Mouse (Mus musculus): Measurements from ENCODE around the gene Fkbp14. TPM values are rescaled to one million over a fixed set of nuclear protein-coding genes. Genes with fewer than 3 reads are reported as not detected.

The Fkbp14 gene
- polyA plus RNA-seq, 1 experiment from 2014 or later, result 14.2 TPM

DNA sequence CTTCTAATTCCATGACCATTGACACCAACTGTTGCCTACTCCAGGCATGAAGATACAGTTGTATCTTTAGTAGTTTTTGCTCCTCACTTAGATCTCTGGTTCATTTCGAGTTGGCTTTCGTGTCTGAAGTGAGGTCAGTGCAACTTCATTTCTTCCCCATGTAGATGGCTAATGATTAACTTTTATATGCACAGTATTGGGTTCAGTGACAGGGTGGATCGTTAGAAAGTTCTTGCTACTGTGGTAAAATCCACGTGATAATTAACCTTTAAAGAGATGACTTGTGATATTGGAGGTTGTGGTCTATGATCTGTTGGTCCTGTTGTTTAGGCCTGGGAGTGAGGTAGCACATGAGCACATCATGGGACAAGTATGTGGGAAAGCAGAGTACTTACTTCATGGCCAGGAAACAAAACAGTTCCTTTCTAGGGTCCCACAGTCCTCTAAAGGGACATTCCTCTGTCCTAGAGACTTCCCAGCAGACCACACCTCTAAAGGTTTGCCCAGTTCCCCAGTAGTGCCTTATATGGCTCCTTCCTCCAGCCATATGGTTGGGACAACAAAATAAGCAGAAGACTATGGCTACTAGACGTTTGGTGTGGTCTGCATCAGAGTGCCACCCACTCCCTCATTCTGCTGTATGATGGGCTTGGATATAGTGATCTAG lies 3.7 kb upstream of the Fkbp14 start:
- Histone ChIP-seq H3K27me3 (ENCODE audit: low read depth, poor library complexity, severe bottlenecking) (no peaks in the 10 kb centered on the region), H3K36me3 (peaks cover 4% of the 10 kb centered on the region; the same call in 1 of the 2 replicates), H3K4me1 (peaks cover 13% of the 10 kb centered on the region), H3K9me3 (replicated peaks) (no peaks in the 10 kb centered on the region), H3K27ac (no peak overlapping the region), H3K4me3 (no peak overlapping the region)
- DNase-seq (ENCODE audit: low spot score), result no peak
- WGBS, result 83% methylated on average over 5 of the region's 5 CpGs

DNA sequence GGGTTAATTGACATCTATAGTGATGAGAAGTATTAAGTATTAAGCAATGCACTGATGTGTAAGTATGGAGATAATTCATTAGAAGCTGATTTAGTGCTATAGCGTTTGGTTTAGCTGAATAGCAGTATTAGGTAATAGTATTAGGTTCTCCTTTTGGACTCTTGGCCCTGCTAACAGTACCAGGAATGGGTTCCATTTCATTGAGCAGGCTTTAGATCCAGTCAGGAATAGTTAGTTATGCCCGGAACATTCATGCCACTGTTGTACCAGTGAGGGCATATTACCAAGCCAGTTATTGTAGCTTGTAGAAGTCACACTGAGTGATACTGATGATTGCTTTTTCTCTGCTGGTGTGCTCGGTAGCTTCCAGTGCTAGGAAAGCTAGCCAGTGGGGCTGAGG lies 603 bp upstream of the Fkbp14 start:
- WGBS, result 88% methylated on average over 3 of the region's 3 CpGs

DNA sequence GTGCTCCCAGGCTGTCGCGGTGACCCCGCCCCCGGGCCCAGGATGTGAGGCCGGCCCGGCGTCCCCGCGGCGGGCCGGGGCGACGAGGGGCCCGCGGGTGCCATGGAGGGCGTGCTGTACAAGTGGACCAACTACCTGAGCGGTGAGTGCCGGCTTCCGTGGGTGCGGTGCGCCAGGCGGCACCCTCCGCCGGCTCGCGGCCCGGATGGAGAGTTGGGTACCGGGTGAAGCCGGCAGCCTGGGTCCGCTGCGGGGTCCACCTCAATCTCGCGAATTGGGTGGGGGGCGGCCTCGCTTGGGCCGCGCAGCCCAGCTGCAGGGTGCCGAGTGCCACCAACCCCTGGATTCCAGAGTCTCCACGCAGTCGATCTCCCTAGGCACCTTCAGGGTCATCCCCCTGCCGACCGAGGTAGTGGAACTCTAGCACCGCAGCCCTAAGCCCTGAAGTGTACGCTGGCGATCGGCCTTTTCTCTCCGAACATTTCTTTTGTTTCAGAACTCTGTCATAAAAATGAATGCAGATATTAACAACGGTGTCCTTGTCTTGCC lies 1.7 kb downstream of the Fkbp14 start:
- DNase-seq (ENCODE audit: low spot score), result no peak
- Histone ChIP-seq H3K27ac (peak overlapping the region; percentile 91), H3K9me3 (replicated peaks) (no peaks in the 10 kb centered on the region), H3K4me1 (peaks cover 35% of the 10 kb centered on the region), H3K36me3 (no peaks in the 10 kb centered on the region), H3K4me3 (peak overlapping the region; percentile 95), H3K27me3 (ENCODE audit: low read depth, poor library complexity, severe bottlenecking) (no peaks in the 10 kb centered on the region)
- WGBS, result 3% methylated on average over 48 of the region's 48 CpGs

More for the DNA sequence above, 603 bp upstream of the Fkbp14 start:
- Histone ChIP-seq H3K27ac (no peak overlapping the region), H3K9me3 (replicated peaks) (no peaks in the 10 kb centered on the region), H3K27me3 (ENCODE audit: low read depth, poor library complexity, severe bottlenecking) (no peaks in the 10 kb centered on the region), H3K4me1 (peaks cover 22% of the 10 kb centered on the region), H3K4me3 (no peak overlapping the region), H3K36me3 (no peaks in the 10 kb centered on the region)
- no peak for DNase-seq (ENCODE audit: low spot score)

DNA sequence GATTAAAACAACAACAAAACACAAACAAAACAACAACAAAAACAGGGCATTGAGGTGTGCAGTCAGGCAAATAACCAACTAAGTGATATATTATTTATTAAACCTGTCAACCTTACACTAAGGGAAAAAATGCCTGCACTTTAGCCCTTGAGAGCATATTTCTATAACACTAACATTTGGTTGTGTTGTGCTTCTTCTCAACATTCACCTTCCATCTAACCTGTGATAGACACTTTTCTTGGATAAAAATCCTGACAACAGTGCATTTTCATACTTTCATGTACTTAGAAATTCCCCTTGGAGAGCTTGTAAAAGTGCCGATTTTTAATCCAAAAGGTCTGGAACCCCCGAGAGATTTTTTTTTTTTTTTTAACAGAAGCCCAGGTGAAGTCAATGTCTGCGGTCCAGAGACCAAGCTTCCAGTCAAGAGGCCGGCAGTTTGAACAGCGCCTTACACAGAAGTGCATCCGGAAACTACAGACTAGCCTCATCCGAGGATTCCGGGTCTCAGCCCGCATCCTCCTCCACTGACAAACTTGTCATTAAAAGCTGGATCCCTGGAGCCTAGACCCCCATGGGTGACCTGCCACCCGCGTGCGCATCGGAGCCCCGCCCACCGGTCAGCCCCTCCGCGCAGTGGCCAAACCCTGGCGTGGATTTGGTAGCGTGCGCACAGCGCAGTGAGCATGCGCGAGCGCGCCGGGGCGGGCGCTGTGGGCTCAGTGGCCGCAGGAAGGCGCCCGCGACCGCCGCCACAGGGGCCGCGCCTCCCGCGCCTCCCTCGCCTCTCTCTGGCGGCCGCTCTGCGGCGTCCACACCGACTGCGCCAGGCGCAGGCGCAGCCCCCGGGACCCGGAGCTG lies 2.4 kb downstream of the Fkbp14 start, which contains the start of gene Plekha8:
TSS of gene Plekha8 (plus strand) at position 643 of the 861 bp plus-strand sequence.
- H3K27ac ChIP-seq, result peak within 1 kb of the TSS; percentile 91
- no peaks in the 10 kb centered on the region for H3K9me3 ChIP-seq (replicated peaks)
- H3K36me3 ChIP-seq, result no peaks in the 10 kb centered on the region
- DNase-seq (ENCODE audit: low spot score), result peak; percentile 94
- under 1% methylated on average over 49 of the region's 49 CpGs for WGBS
- H3K4me3 ChIP-seq, result peak within 1 kb of the TSS; percentile 95
- no peaks in the 10 kb centered on the region for H3K27me3 ChIP-seq (ENCODE audit: low read depth, poor library complexity, severe bottlenecking)
- H3K4me1 ChIP-seq, result peaks cover 35% of the 10 kb centered on the region

DNA sequence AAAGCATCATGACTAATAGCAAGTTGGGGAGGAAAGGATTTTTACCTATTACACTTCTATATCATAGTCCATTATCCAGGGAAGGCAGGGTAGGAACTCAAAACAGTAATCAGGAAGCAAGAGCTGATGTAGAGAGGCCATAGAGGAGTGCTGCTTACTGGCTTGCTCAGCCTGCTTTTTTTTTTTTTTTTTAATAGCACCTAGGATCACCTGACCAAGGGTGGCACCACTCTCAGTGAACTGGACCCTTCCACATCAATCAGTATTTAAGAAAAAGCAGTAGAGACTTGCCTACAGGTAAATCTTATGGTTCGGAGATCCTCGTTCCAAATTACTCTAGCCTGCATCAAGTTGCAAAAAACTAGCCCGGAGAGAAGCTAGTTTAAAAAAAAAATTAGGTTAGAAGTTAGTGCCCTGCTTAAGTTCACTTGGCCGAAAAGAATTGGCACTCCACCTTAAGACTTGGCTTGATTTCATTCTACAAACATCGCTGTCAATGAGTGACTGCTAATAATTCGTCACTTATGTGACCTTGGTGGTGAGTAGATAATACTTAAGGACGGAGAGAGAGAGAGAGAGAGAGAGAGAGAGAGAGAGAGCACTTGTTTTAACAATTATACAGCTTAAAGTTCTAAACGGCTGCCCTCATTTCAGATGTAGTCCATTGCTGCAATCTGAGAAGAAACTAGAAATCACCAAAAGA lies 3.2 kb downstream of the Fkbp14 start:
- H3K27me3 ChIP-seq (ENCODE audit: low read depth, poor library complexity, severe bottlenecking), result no peaks in the 10 kb centered on the region
- no peak for DNase-seq (ENCODE audit: low spot score)
- no peaks in the 10 kb centered on the region for H3K36me3 ChIP-seq
- H3K4me1 ChIP-seq, result peaks cover 38% of the 10 kb centered on the region
- H3K4me3 ChIP-seq, result peak overlapping the region; percentile 63
- peak overlapping the region; percentile 84; the same call in 1 of the 2 replicates for H3K27ac ChIP-seq
- no peaks in the 10 kb centered on the region for H3K9me3 ChIP-seq (replicated peaks)
- 61% methylated on average over 8 of the region's 8 CpGs for WGBS

DNA sequence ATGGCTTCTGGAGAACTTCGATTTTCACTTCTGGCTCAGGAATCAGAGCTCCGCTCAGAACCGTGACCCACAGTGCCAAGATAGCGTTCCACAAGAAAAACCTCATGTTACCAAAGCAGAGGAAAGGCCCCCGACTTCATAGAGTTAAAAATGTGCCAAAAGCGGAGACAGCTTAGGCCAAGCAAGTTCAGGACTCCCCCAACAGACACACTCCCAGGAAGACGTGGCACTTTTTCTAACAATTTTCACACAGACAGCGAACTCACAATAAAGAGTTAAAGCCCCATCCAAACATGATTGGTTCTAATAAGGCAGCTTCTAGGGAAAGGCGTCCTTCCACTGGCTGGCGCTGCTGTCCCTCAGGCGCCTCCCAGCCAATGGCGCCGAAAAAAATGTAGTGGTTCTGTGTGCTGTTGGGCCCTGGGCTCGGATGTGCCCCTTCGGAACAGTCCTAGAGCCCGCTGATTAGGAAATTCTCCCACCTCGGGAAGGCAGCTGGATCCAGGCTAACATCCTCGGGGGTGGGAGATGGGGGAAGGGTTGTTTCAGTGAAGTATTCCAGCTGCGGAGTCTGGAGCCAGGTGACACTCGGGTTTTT lies 4.1 kb downstream of the Fkbp14 start:
- no peaks in the 10 kb centered on the region for H3K9me3 ChIP-seq (replicated peaks)
- DNase-seq (ENCODE audit: low spot score), result peak; percentile 85
- H3K27ac ChIP-seq, result peak overlapping the region; percentile 84
- H3K36me3 ChIP-seq, result no peaks in the 10 kb centered on the region
- H3K4me1 ChIP-seq, result peaks cover 40% of the 10 kb centered on the region
- peak overlapping the region; percentile 63 for H3K4me3 ChIP-seq
- WGBS, result under 1% methylated on average over 20 of the region's 20 CpGs
- H3K27me3 ChIP-seq (ENCODE audit: low read depth, poor library complexity, severe bottlenecking), result no peaks in the 10 kb centered on the region

DNA sequence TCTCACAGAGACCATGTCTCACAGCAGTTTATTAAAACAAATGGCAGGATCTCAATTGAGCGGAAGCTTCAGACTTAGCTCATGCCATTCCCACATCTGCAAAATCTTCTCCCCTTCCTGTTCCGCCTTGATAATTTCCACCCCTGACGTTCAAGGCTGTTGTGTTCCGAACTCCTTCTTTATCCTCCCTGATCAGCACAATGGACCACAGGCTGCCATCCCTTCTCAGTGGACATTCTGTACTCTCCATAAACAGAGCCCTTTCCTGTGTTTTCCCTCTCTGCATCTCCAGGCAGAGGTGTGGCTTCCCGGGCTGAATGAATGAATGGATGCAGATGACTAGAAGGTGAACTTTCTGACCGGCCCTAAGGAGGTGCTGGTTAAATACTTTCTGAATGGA lies 5.3 kb downstream of the Fkbp14 start:
- Histone ChIP-seq H3K4me1 (peaks cover 40% of the 10 kb centered on the region), H3K36me3 (no peaks in the 10 kb centered on the region), H3K9me3 (replicated peaks) (no peaks in the 10 kb centered on the region), H3K27ac (no peak overlapping the region), H3K4me3 (0 out of 2 replicates have a peak overlapping the region, but pooled peaks have one; percentile 63), H3K27me3 (ENCODE audit: low read depth, poor library complexity, severe bottlenecking) (no peaks in the 10 kb centered on the region)
- no peak for DNase-seq (ENCODE audit: low spot score)
- WGBS, result 75% methylated on average over 6 of the region's 6 CpGs

DNA sequence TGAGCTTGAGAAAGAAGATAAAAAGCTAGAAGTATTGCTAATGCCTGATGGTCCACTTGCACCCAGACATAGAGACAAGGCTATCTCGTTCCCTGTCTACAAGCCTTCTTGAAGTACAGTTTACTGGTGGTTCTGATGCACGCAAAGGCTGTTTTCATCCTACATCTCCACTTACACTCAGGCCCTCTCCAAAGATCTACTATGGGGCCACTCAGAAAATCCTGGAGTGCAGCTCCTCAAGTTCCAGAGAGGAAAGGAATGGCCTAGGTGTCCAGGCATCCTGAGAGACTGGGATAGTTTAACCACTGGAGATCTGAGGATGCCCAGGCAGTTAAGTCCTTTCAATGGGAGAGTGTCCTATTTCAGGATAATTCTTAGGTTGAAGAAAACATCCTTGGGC lies 6.4 kb downstream of the Fkbp14 start:
- no peak for DNase-seq (ENCODE audit: low spot score)
- WGBS, result 96% methylated on average over 2 of the region's 2 CpGs
- Histone ChIP-seq H3K4me1 (peaks cover 30% of the 10 kb centered on the region), H3K27me3 (ENCODE audit: low read depth, poor library complexity, severe bottlenecking) (no peaks in the 10 kb centered on the region), H3K4me3 (no peak overlapping the region), H3K27ac (no peak overlapping the region), H3K9me3 (replicated peaks) (no peaks in the 10 kb centered on the region), H3K36me3 (no peaks in the 10 kb centered on the region)

DNA sequence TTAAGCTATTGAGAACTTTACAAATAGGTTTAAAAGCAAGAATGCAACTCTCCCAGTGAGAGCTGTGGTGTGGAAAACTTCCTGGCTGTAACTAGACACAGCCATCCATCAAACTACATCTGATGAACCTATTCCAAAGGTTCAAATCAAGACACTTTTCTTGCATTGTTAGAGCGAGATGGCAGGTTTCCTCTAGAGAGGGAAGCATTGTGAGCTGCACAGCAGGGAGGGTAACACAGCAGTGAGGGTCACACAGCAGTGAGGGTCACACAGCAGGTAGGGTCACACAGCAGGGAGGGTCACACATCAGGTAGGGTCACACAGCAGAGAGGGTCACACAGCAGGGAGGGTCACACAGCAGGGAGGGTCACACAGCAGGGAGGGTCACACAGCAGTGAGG lies 8.9 kb downstream of the Fkbp14 start:
- Histone ChIP-seq H3K27ac (no peak overlapping the region), H3K4me1 (peaks cover 18% of the 10 kb centered on the region), H3K9me3 (replicated peaks) (no peaks in the 10 kb centered on the region), H3K4me3 (no peak overlapping the region), H3K36me3 (peaks cover 5% of the 10 kb centered on the region; the same call in 1 of the 2 replicates), H3K27me3 (ENCODE audit: low read depth, poor library complexity, severe bottlenecking) (no peaks in the 10 kb centered on the region)
- 65% methylated on average over 1 of the region's 1 CpGs for WGBS
- DNase-seq (ENCODE audit: low spot score), result no peak

DNA sequence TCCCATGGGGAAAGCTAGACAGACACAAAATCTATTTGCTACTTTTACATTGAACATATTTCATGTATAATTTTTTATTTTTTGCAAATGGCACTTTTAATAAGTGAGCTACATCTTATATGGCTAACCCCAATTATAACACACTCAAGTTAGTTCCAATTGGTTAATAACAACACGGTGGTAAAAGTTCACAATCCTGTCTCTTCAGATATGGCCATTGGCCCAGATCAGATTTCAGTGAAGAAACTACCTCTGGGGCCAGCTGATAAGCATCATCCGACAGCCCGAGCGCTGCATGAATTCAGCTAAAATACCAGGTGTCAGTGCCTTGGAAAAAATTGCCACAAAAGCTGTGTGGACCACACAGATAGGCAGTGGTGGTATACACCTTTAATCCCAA lies 9.4 kb downstream of the Fkbp14 start:
- no peaks in the 10 kb centered on the region for H3K9me3 ChIP-seq (replicated peaks)
- no peaks in the 10 kb centered on the region for H3K27me3 ChIP-seq (ENCODE audit: low read depth, poor library complexity, severe bottlenecking)
- DNase-seq (ENCODE audit: low spot score), result no peak
- peaks cover 5% of the 10 kb centered on the region; the same call in 1 of the 2 replicates for H3K36me3 ChIP-seq
- no peak overlapping the region for H3K27ac ChIP-seq
- no peak overlapping the region for H3K4me3 ChIP-seq
- peaks cover 18% of the 10 kb centered on the region for H3K4me1 ChIP-seq
- WGBS, result 71% methylated on average over 4 of the region's 4 CpGs

DNA sequence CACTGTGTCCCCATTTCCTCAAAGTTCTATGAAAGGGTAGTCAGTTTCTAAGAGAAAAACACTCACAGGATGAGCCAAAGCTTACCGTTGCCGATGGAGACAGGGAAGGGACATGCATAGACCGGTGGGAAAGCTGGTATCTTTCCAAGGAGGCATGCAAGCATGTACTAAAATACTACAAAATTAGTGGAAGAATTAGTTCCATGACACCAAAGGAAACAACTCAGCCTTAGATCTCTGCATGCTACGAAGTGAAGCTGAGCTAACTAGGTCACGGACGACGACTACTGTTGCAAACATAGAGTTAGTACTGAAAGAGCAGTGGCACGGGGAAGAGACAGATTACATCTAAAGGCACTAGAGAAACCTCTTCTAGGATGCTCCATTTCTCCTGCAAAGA lies 10.2 kb downstream of the Fkbp14 start:
- no peak overlapping the region for H3K27ac ChIP-seq
- no peak overlapping the region for H3K4me3 ChIP-seq
- DNase-seq (ENCODE audit: low spot score), result no peak
- H3K9me3 ChIP-seq (replicated peaks), result no peaks in the 10 kb centered on the region
- peaks cover 8% of the 10 kb centered on the region; the same call in 1 of the 2 replicates for H3K36me3 ChIP-seq
- H3K4me1 ChIP-seq, result peaks cover 14% of the 10 kb centered on the region
- H3K27me3 ChIP-seq (ENCODE audit: low read depth, poor library complexity, severe bottlenecking), result no peaks in the 10 kb centered on the region
- 89% methylated on average over 8 of the region's 8 CpGs for WGBS

DNA sequence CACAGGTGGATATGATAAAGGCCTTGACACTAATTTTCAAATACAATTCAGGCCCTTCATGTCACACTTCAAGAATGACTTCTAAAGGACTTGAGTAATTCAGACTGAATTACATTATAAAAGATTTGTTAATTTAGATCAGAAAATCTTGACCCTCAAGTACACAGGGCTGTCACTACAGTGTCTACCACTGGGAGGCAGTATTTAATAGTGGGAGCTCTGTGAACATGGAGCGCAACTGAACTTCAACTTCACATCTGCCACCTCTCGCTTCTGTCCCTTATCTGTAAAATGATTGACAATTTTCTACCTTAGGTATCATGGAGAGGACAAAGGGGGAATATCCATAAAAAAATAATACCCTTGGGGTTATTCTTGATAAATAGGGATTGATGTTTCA lies 10.9 kb downstream of the Fkbp14 start:
- Histone ChIP-seq H3K27me3 (ENCODE audit: low read depth, poor library complexity, severe bottlenecking) (no peaks in the 10 kb centered on the region), H3K36me3 (peaks cover 8% of the 10 kb centered on the region; the same call in 1 of the 2 replicates), H3K9me3 (replicated peaks) (no peaks in the 10 kb centered on the region), H3K27ac (no peak overlapping the region), H3K4me1 (peaks cover 8% of the 10 kb centered on the region), H3K4me3 (no peak overlapping the region)
- WGBS, result 30% methylated on average over 2 of the region's 2 CpGs
- no peak for DNase-seq (ENCODE audit: low spot score)
